Mouse (Mus musculus) CD4-positive, CD25-positive, alpha-beta regulatory T cell, adult 2 months (primary cell): ENCODE results near the gene Tgfbr3.
"Not testable (repeated sequence)": the region's sequence is repeated elsewhere in the genome, so short reads cannot be mapped to it uniquely, and the experiment has no call there.

Source experiments
- DNase-seq: peaks from one replicate; pipeline ENCODE4 v3.0.0-alpha.2; 2012; ENCODE audit warnings: low read depth, low spot score

The Tgfbr3 gene

DNA sequence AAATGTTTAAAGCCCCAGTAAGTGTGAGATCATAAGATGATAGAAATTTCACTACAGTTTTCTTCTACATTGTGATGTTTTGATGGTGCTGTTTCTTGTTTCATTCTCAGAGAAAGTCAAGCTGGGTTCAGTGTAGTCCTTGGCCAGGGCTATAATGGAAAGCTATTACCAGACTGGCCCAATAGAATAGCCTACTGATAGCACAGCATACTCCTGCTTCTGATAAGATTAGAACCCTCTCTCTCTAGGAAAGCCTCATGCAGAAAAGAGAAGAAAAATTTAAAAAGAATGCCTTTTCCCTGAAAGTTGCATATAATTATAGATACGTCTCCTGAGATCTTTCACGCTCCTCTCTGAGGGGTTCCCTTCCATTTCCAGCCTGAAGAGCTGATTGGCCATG, 46.0 kb downstream of the Tgfbr3 start:
- DNase-seq = no peak

DNA sequence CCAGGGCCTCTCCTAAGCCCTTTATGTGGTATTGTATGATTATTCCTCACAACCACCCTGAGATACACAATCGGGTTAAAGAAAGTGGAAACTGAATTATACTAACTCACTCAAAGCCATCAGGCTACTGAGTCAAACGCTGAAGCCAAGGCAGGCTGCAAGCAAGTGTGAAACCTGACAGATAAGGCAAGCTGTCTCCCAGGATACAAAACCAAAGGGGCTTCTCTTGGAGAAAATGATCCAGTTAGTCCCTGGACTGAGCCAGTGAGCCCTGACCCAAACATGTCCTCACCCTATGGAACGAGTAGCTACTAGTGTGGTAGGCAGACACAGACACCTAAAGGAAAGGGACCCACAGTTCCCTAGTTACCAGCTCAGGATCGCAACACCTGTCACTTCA, 46.4 kb downstream of the Tgfbr3 start:
- DNase-seq = no peak

- DNase-seq = no peak
Measured at GRCm38 (mm10) chr5:107240276-107240675, 49.2 kb downstream of the Tgfbr3 start.

- no peak for DNase-seq
Measured at GRCm38 (mm10) chr5:107237971-107238426, 51.4 kb downstream of the Tgfbr3 start.

DNA sequence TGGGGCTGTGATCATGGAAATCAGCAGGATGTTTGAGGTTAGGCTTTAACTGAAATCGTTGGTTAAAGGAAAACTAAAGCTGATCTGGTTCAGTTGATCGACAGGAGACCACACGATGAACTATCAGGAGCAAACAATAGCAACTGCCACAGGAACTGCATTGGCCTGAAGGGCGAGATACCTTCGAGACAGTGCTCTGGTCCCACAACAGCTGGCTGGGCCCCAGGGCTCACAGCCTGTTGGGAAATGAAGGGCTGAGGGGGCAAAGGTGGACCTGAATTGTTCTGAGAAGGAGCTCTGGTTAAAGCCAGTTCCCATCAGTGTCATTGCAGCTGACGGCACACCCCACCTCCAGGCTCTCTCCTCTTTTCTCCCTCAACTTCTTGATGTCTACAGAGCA, 52.5 kb downstream of the Tgfbr3 start:
- no peak for DNase-seq

DNA sequence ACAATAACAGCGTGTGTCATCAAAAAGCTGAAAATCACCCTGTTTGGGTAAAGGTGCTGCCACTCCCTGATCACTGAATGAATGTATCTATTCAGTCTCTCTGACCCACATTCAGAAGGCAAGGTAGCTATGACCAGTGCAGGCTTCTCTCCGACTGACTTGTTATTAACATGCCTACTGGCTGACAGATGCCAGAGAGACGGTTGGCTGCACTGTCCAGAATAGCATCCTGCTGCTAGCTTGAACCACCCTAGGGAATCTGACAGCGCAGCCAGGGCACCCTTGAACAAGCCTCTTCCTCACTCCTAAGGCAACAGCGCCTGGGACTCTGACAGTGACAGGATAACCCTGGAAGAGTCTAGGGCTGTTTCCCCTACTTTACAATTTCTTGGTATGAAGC, 53.4 kb downstream of the Tgfbr3 start:
- no peak for DNase-seq

- DNase-seq = no peak
Measured at GRCm38 (mm10) chr5:107233366-107234354, 55.8 kb downstream of the Tgfbr3 start.

GRCm38 (mm10) chr5:107230189-107230588, 59.2 kb downstream of the Tgfbr3 start:
- no peak for DNase-seq

GRCm38 (mm10) chr5:107229037-107229436, 60.4 kb downstream of the Tgfbr3 start:
- DNase-seq = no peak

- DNase-seq = no peak
Measured at GRCm38 (mm10) chr5:107227580-107227979, 61.8 kb downstream of the Tgfbr3 start.

DNA sequence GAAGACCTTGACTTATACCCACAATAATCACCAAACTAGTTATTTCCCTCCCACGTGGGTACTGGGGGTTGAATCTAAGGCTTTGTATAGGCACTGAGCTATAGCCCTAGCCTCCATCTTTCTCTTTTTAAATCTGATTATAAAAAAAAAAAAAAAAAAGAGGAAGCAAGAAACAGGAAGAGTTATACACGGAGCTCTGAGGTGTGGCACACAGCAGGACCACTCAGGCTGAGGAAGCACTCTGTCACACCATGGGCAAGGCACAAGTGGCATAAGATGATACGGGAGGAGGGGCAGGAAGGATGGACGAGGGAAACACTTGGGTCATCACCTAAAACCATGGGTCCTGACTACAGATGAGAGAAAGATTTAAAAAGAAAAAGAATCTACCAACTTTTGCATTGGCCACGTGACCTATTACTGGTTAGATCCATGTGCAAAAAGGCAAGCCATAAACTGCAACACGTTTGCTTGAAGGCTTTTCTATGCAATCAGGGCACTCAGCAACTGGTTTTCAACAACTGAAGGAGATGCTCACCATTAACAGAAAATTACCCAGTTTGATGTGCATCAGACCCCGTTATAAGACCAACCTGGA, 64.5 kb downstream of the Tgfbr3 start:
- DNase-seq = no peak

- DNase-seq = no peak
Measured at GRCm38 (mm10) chr5:107224151-107224550, 65.3 kb downstream of the Tgfbr3 start.

DNA sequence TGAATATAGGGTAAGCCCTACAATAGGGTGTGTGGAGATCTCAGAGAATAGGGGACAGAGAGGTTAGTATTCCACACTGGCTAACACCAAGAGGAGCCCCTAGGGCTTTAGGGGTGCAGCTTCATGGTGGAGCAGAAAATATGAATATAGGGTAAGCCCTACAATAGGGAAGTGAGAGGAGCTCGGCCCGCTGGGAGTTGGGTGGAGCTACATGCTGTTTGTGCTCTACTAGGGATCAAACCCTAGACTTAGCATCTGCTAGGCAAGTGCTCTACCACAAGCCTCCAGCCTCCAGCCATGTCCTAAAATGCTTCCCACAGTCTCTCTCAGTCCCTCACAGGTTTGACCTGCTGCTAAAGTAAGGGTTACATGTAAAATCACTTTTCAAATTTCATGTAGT, 65.9 kb downstream of the Tgfbr3 start:
- DNase-seq = not testable (repeated sequence)

- peak; percentile 56 for DNase-seq
Measured at GRCm38 (mm10) chr5:107223029-107223428, 66.4 kb downstream of the Tgfbr3 start.

GRCm38 (mm10) chr5:107222670-107223005, 66.8 kb downstream of the Tgfbr3 start:
- no peak for DNase-seq

- no peak for DNase-seq
Measured at GRCm38 (mm10) chr5:107221892-107222669, 67.3 kb downstream of the Tgfbr3 start.

DNA sequence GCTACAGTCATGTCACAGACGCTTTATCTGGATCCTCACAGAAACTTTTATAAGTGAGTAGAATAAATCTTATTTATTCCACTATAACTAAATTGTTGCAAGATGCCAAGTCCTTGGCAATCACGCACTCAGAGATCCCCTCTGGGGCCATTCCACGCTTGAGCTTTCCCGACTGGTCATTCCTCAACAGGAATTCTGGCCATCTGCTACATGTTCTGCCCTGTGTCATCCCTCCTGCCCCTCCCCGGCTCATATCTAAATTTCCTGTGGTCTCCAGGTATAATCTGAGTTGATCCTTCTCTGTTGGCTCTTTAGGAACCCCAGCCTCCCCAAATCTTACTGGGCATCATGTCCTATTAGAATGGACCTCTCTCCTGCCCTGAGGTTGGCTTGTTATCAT, 68.5 kb downstream of the Tgfbr3 start:
- no peak for DNase-seq

- DNase-seq = peak; percentile 68
Measured at GRCm38 (mm10) chr5:107219883-107220282, 69.5 kb downstream of the Tgfbr3 start.

- no peak for DNase-seq
Measured at GRCm38 (mm10) chr5:107219318-107219717, 70.1 kb downstream of the Tgfbr3 start.

- no peak for DNase-seq
Measured at GRCm38 (mm10) chr5:107218594-107218993, 70.8 kb downstream of the Tgfbr3 start.

DNA sequence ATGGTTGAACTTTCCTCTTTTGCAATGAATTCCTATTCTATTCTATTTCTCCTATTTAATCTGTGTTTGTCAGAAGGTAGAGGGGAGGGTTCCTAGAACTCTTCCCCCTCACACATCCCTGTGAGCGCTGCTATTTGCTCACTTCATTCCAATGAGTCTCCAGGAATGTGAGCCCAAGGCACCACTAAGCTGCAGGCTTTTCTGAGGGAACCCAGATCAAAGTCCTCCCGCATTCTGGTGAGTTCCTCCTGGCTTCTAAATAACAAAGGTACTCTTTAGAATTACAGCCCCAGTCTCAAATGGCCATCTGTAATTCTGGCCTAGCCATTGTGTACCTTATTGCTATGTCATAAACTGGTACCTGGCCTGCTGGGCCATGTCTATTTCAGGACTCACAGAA, 72.3 kb downstream of the Tgfbr3 start:
- DNase-seq = no peak
